Mouse (Mus musculus) gastrocnemius, postnatal 14 days (tissue): ENCODE data around the gene Gm5168. TPM values are rescaled to one million over a fixed set of nuclear protein-coding genes. Genes with fewer than 3 reads are reported as not detected.
"Not testable (repeated sequence)": the region's sequence is repeated elsewhere in the genome, so short reads cannot be mapped to it uniquely, and the experiment has no call there.

Source experiments
- DNase-seq: peaks from one replicate; pipeline ENCODE4 v3.0.0; 2021; ENCODE audit warnings: mixed read lengths
- intact Hi-C: fragments of 180-260 bp; cut with DNase I; formaldehyde crosslinking; loops from one replicate; pipeline ENCODE4 v1.15.1; 2025; ENCODE audit warnings: low total_unique reads
- long read RNA-seq, 2 experiments: library from polyadenylated mRNA; stranded (forward); transcript quantifications; one replicate each; pipeline ENCODE4 v2.0.0; 2021
- total RNA-seq, 2 experiments: library from RNA; stranded (reverse); gene quantifications; 2 replicates each; pipeline ENCODE4 v1.2.3; 2021

Gm5168 gene
- not detected for total RNA-seq
- long read RNA-seq, experiment 1 = 0 reads
- long read RNA-seq, experiment 2 = 0 reads

DNA sequence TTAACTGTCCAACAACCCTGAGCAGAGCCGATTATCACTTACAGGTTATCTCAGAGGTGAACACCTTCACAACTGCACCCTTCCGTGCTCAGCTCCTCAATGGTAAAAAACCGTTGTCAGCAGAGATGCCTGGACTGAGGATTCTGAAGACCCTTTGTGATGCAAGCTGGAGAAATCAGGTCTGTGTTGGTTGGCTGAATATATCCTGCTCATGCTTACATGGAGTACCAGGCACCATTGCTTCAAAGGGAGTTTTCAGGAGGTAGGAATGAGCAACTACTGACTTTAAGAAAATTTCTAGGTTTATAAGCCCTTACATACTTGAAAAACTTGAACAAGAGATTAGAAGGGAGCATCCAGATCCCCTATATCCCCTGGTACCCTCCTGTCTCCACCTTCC lies at the start of gene Gm5168:
Gm5168 (minus strand) TSS at position 101 of the 400 bp plus-strand sequence.
- DNase-seq, intact Hi-C loops: not testable (repeated sequence)

Other genes starting within 250 kb of the Gm5168 start
- not detected for gene Gm2012, start 180.3 kb upstream of the Gm5168 start, total RNA-seq